ENCODE assay signal across 8 mouse cellular contexts in the genomic region with DNA sequence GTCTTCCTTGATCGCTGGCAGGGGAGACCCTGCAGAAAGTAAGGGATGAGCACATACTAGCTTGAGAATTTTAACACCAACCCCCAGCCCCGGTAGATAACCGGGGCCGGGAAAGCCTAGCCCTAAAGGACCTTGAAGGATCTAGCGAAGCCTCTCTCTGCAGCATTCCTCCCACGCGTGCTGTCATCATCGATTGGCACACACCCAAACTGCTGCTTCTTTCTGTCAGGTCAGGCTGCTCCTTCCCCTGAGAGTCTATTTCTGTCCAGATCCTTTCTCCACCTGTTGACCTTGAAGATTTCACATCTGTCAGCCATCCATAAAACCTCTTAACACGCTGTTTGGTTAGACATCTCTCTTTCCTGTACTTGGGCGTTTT. TPM values are rescaled to one million over a fixed set of nuclear protein-coding genes. Genes with fewer than 3 reads are reported as not detected.
DNase-seq lines count a peak whose midpoint lies in the region; ATAC-seq and TF ChIP-seq lines count a peak whose summit lies in the region.

No protein-coding gene starts in this region.

- no peaks in the 10 kb centered on the region for H3K27me3 ChIP-seq in ES-Bruce4 (ENCODE audit: control insufficient read depth, insufficient read depth, low read length, poor library complexity, severe bottlenecking)
- peaks cover 13% of the 10 kb centered on the region for H3K27me3 ChIP-seq in hindbrain, embryonic 10.5 days (ENCODE audit: insufficient read depth, poor library complexity, severe bottlenecking)
- H3K27me3 ChIP-seq in limb, embryonic 12.5 days = peaks cover 10% of the 10 kb centered on the region
- H3K27me3 ChIP-seq in midbrain, embryonic 13.5 days = peaks cover 17% of the 10 kb centered on the region; the same call in 1 of the 2 replicates

- no peaks in the 10 kb centered on the region for H3K4me1 ChIP-seq in ES-Bruce4 (ENCODE audit: control insufficient read depth, insufficient read depth, low read length)
- peaks cover 7% of the 10 kb centered on the region; the same call in 1 of the 2 replicates for H3K4me1 ChIP-seq in cortical plate, adult 2 months (ENCODE audit: control insufficient read depth, insufficient read depth, low read length)
- H3K4me1 ChIP-seq in hindbrain, embryonic 10.5 days (replicated peaks) = peaks cover 53% of the 10 kb centered on the region
- H3K4me1 ChIP-seq in limb, embryonic 12.5 days (replicated peaks) = peaks cover 16% of the 10 kb centered on the region
- peaks cover 44% of the 10 kb centered on the region for H3K4me1 ChIP-seq in midbrain, embryonic 13.5 days (replicated peaks)

- H3K4me3 ChIP-seq in ES-Bruce4 (ENCODE audit: low read depth, low read length) = peak overlapping the region; percentile 76
- peak overlapping the region; percentile 80 for H3K4me3 ChIP-seq in cortical plate, adult 2 months (ENCODE audit: insufficient read depth, low read length)
- peak overlapping the region; percentile 74 for H3K4me3 ChIP-seq in hindbrain, embryonic 10.5 days
- H3K4me3 ChIP-seq in limb, embryonic 12.5 days (replicated peaks) = peak overlapping the region; percentile 74
- H3K4me3 ChIP-seq in midbrain, embryonic 13.5 days (replicated peaks) = peak overlapping the region; percentile 64

- peak overlapping the region; percentile 64 for H3K9ac ChIP-seq in ES-Bruce4 (ENCODE audit: low read depth, poor library complexity, severe bottlenecking)
- H3K9ac ChIP-seq in limb, embryonic 12.5 days (replicated peaks) = peak overlapping the region; percentile 66
- peak overlapping the region; percentile 73 for H3K9ac ChIP-seq in midbrain, embryonic 13.5 days (replicated peaks)

- no peaks in the 10 kb centered on the region for H3K9me3 ChIP-seq in ES-Bruce4 (replicated peaks; ENCODE audit: control insufficient read depth, insufficient read depth, low read length, poor library complexity, severe bottlenecking)
- H3K9me3 ChIP-seq in hindbrain, embryonic 10.5 days = no peaks in the 10 kb centered on the region
- H3K9me3 ChIP-seq in limb, embryonic 12.5 days = no peaks in the 10 kb centered on the region
- H3K9me3 ChIP-seq in midbrain, embryonic 13.5 days = no peaks in the 10 kb centered on the region

- TF ChIP-seq POLR2A in ES-Bruce4 (IDR thresholded peaks at IDR 0.05; ENCODE audit: insufficient read depth, low read length) = no peak
- no peak for TF ChIP-seq POLR2A in cortical plate, adult 2 months (IDR thresholded peaks at IDR 0.05; ENCODE audit: extremely low read depth, insufficient read depth, low read length)

- WGBS in hindbrain, embryonic 10.5 days = 28% methylated on average over 10 of the region's 10 CpGs
- 19% methylated on average over 10 of the region's 10 CpGs for WGBS in limb, embryonic 12.5 days
- WGBS in midbrain, embryonic 13.5 days = 23% methylated on average over 10 of the region's 10 CpGs

- peak; percentile 57 to 76 for DNase-seq in frontal cortex, postnatal 36 days (ENCODE audit: low spot score in 2 of 2)
- DNase-seq in frontal cortex, postnatal 25 days (ENCODE audit: low spot score in 2 of 2) = no peak
- no peak for DNase-seq in hindbrain, embryonic 10.5 days (ENCODE audit: low spot score)
- DNase-seq in natural killer cell, adult 2 months (ENCODE audit: low spot score in 2 of 2) = no peak

- TF ChIP-seq CTCF in ES-Bruce4 (IDR thresholded peaks at IDR 0.05; ENCODE audit: low read depth, low read length) = no peak
- no peak for TF ChIP-seq CTCF in cortical plate, adult 2 months (IDR thresholded peaks at IDR 0.05; ENCODE audit: extremely low read depth, insufficient read depth, low read length)

- TF ChIP-seq EP300 in ES-Bruce4 (IDR thresholded peaks at IDR 0.05; ENCODE audit: insufficient read depth, low read depth, low read length) = no peak

- H3K36me3 ChIP-seq in ES-Bruce4 (ENCODE audit: control insufficient read depth, insufficient read depth, low read length, poor library complexity, severe bottlenecking) = peaks cover 7% of the 10 kb centered on the region
- H3K36me3 ChIP-seq in hindbrain, embryonic 10.5 days = no peaks in the 10 kb centered on the region
- H3K36me3 ChIP-seq in limb, embryonic 12.5 days = no peaks in the 10 kb centered on the region
- no peaks in the 10 kb centered on the region for H3K36me3 ChIP-seq in midbrain, embryonic 13.5 days

- H3K4me2 ChIP-seq in limb, embryonic 12.5 days = peak overlapping the region; percentile 71
- H3K4me2 ChIP-seq in midbrain, embryonic 13.5 days (replicated peaks) = peak overlapping the region; percentile 76

- H3K27ac ChIP-seq in ES-Bruce4 (ENCODE audit: insufficient read depth, low read length) = 0 out of 2 replicates have a peak overlapping the region, but pooled peaks have one; percentile 10
- H3K27ac ChIP-seq in cortical plate, adult 2 months (ENCODE audit: insufficient read depth, low read length) = peak overlapping the region; percentile 87
- H3K27ac ChIP-seq in hindbrain, embryonic 10.5 days = peak overlapping the region; percentile 90
- H3K27ac ChIP-seq in limb, embryonic 12.5 days = no peak overlapping the region
- peak overlapping the region; percentile 51; the same call in 1 of the 2 replicates for H3K27ac ChIP-seq in midbrain, embryonic 13.5 days

- ATAC-seq in limb, embryonic 12.5 days (ENCODE audit: insufficient number of reproducible peaks, insufficient read depth, low FRiP score, low TSS enrichment, low read depth) = no peak
- ATAC-seq in midbrain, embryonic 13.5 days = no peak

RNA-seq across cellular contexts. Expression of a gene that starts 0.7 kb away (rescaled TPM):
- polyA plus RNA-seq in ES-Bruce4 (2011; ENCODE audit: insufficient read depth, insufficient read length, low read depth, missing spikeins) = 148 and 152 TPM in 2 replicates
- polyA plus RNA-seq in cortical plate, adult 2 months (2012; rRNA removed) = 366 and 370 TPM in 2 replicates
- 58.3 and 60.5 TPM in 2 replicates for polyA plus RNA-seq in hindbrain, embryonic 10.5 days (2016; fragmentation: Nextera tagmentation; extraction: Ambion mirVana)
- polyA plus RNA-seq in limb, embryonic 12.5 days (2016; fragmentation: Nextera tagmentation; extraction: Ambion mirVana) = 41.6 and 42.5 TPM in 2 replicates
- polyA plus RNA-seq in midbrain, embryonic 13.5 days (2015; fragmentation: Nextera tagmentation; extraction: Ambion mirVana) = 67.3 and 73.2 TPM in 2 replicates

Comparison
In these comparisons a context has a peak if more than half of its experiments do, and no peak if none do; other contexts are left out.
1. DNase-seq: peak in frontal cortex, postnatal 36 days (2 of 2); none in frontal cortex, postnatal 25 days (0 of 2), hindbrain, embryonic 10.5 days (single experiment) and natural killer cell, adult 2 months (0 of 2).
2. Peak in every context shown above with its lines, with median percentiles within 50 percentile points of each other: H3K4me3 ChIP-seq and H3K9ac ChIP-seq.